Mouse (Mus musculus): ENCODE measurements at regions not wholly inside any gene's neighbourhood (a gene's known extent, or its start where the extent isn't known, plus 50 kb on each side); places are given as distances from the start of the nearest gene placed in this dataset.

DNA sequence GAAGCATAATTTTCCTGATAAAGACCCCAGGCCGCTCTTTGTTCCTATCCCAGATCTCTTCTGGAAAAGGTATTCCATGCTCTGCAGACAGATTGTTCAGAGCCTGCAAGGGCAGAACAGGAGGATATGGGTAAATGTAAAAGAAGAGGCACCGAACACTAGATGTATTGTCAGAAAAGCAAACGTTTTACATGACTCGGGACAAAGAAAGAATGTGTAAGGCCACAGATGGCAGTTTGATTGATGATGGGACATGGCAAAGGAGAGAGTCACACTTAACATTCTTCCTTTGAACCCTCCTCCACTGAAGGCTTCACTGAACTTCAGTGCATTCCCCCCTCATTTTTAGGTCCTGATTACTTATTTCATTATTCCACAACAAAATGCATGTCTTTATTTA, 295.6 kb upstream of the Etaa1 start:
- no peak overlapping the region for H3K9ac ChIP-seq (replicated peaks)
- H3K27ac ChIP-seq (ENCODE audit: low read depth): no peak overlapping the region
- no peaks in the 10 kb centered on the region for H3K27me3 ChIP-seq (ENCODE audit: insufficient read depth, low read length)
- no peak for ATAC-seq
- H3K9me3 ChIP-seq (ENCODE audit: low read length): no peaks in the 10 kb centered on the region
- 51% methylated on average over 4 of the region's 4 CpGs for WGBS (ENCODE audit: insufficient replicate concordance)
- no peak overlapping the region for H3K4me2 ChIP-seq (ENCODE audit: low read depth, low read length)
- TF ChIP-seq CTCF (IDR thresholded peaks at IDR 0.05; ENCODE audit: low read depth) (no peak), EP300 (IDR thresholded peaks at IDR 0.05; ENCODE audit: low read depth) (no peak)
- DNase-seq: no peak
- H3K4me1 ChIP-seq (ENCODE audit: insufficient read depth): no peaks in the 10 kb centered on the region
- no peaks in the 10 kb centered on the region for H3K36me3 ChIP-seq (replicated peaks; ENCODE audit: insufficient read depth, low read length)
- H3K4me3 ChIP-seq (ENCODE audit: low read depth, low read length): no peak overlapping the region

- H3K27me3 ChIP-seq (ENCODE audit: insufficient read depth, low read length): no peaks in the 10 kb centered on the region
- H3K9ac ChIP-seq (replicated peaks): no peak overlapping the region
- TF ChIP-seq CTCF (IDR thresholded peaks at IDR 0.05; ENCODE audit: low read depth): no peak
- TF ChIP-seq EP300 (IDR thresholded peaks at IDR 0.05; ENCODE audit: low read depth): peak; percentile 38; the same call in 1 of the 2 replicates
- ATAC-seq (no peak), DNase-seq (no peak)
- H3K36me3 ChIP-seq (replicated peaks; ENCODE audit: insufficient read depth, low read length): no peaks in the 10 kb centered on the region
- H3K9me3 ChIP-seq (ENCODE audit: low read length): no peaks in the 10 kb centered on the region
- H3K4me3 ChIP-seq (ENCODE audit: low read depth, low read length): no peak overlapping the region
- no peak overlapping the region for H3K27ac ChIP-seq (ENCODE audit: low read depth)
- 30% methylated on average over 4 of the region's 4 CpGs for WGBS (ENCODE audit: insufficient replicate concordance)
- H3K4me2 ChIP-seq (ENCODE audit: low read depth, low read length): no peak overlapping the region
- no peaks in the 10 kb centered on the region for H3K4me1 ChIP-seq (ENCODE audit: insufficient read depth)
Measured at GRCm38 (mm10) chr11:18216762-18217161, 263.1 kb upstream of the Etaa1 start.

- H3K4me3 ChIP-seq (ENCODE audit: low read depth, low read length): no peak overlapping the region
- H3K9ac ChIP-seq (replicated peaks): no peak overlapping the region
- TF ChIP-seq EP300 (IDR thresholded peaks at IDR 0.05; ENCODE audit: low read depth) (no peak), CTCF (IDR thresholded peaks at IDR 0.05; ENCODE audit: low read depth) (no peak)
- no peaks in the 10 kb centered on the region for H3K36me3 ChIP-seq (replicated peaks; ENCODE audit: insufficient read depth, low read length)
- no peak for DNase-seq
- WGBS (ENCODE audit: insufficient replicate concordance): 56% methylated on average over 2 of the region's 2 CpGs
- no peak overlapping the region for H3K27ac ChIP-seq (ENCODE audit: low read depth)
- no peak for ATAC-seq
- H3K9me3 ChIP-seq (ENCODE audit: low read length): no peaks in the 10 kb centered on the region
- no peaks in the 10 kb centered on the region for H3K27me3 ChIP-seq (ENCODE audit: insufficient read depth, low read length)
- H3K4me2 ChIP-seq (ENCODE audit: low read depth, low read length): no peak overlapping the region
- H3K4me1 ChIP-seq (ENCODE audit: insufficient read depth): no peaks in the 10 kb centered on the region
Measured at GRCm38 (mm10) chr11:18173028-18173427, 219.4 kb upstream of the Etaa1 start.

GRCm38 (mm10) chr11:18171207-18171776, 217.6 kb upstream of the Etaa1 start:
- H3K4me3 ChIP-seq (ENCODE audit: low read depth, low read length): no peak overlapping the region
- ATAC-seq (no peak), DNase-seq (no peak)
- no peaks in the 10 kb centered on the region for H3K4me1 ChIP-seq (ENCODE audit: insufficient read depth)
- TF ChIP-seq CTCF (IDR thresholded peaks at IDR 0.05; ENCODE audit: low read depth): no peak
- no peak for TF ChIP-seq EP300 (IDR thresholded peaks at IDR 0.05; ENCODE audit: low read depth)
- no peak overlapping the region for H3K9ac ChIP-seq (replicated peaks)
- no peaks in the 10 kb centered on the region for H3K27me3 ChIP-seq (ENCODE audit: insufficient read depth, low read length)
- no peaks in the 10 kb centered on the region for H3K36me3 ChIP-seq (replicated peaks; ENCODE audit: insufficient read depth, low read length)
- no peak overlapping the region for H3K27ac ChIP-seq (ENCODE audit: low read depth)
- H3K9me3 ChIP-seq (ENCODE audit: low read length): no peaks in the 10 kb centered on the region
- WGBS (ENCODE audit: insufficient replicate concordance): 52% methylated on average over 2 of the region's 2 CpGs
- no peak overlapping the region for H3K4me2 ChIP-seq (ENCODE audit: low read depth, low read length)

DNA sequence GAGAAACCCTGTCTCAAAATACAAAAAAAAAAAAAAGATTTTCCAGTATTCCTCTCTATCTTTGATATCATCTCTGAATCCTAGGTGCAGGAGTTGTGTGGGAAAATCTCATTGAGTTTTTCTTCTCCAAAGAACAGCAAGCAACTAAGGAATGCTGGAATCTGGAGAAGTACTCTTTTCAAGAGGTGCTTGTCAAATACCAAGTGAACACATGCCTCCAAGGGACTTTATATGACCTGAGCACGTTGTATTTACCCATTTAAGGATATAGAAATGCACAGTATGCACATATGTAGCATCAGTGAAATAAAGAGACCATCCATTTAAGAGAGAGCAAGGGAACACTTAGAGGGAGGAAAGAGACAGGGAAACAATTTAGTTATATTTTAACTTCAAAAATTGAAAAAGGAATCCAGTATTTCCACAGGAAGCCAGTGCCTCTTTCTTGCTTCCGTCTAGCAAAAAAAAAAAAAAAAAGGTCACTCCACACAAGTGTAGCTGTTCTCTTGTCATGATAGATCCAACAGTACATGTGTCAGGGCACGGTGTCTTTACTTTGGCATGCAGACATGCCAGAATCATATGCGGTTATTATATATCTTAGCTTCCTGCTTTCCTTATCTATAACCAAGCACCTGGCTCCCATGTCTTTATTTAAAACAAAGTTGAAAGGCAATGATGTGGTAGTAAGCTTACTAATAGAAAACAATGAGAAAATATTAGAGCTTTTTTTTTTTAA, 212.1 kb upstream of the Etaa1 start:
- Histone ChIP-seq H3K4me3 (ENCODE audit: low read depth, low read length) (no peak overlapping the region), H3K9ac (replicated peaks) (no peak overlapping the region), H3K36me3 (replicated peaks; ENCODE audit: insufficient read depth, low read length) (no peaks in the 10 kb centered on the region), H3K9me3 (ENCODE audit: low read length) (no peaks in the 10 kb centered on the region), H3K27me3 (ENCODE audit: insufficient read depth, low read length) (no peaks in the 10 kb centered on the region), H3K4me2 (ENCODE audit: low read depth, low read length) (no peak overlapping the region), H3K27ac (ENCODE audit: low read depth) (no peak overlapping the region), H3K4me1 (ENCODE audit: insufficient read depth) (no peaks in the 10 kb centered on the region)
- 55% methylated on average over 4 of the region's 4 CpGs for WGBS (ENCODE audit: insufficient replicate concordance)
- no peak for ATAC-seq
- DNase-seq: no peak
- TF ChIP-seq EP300 (IDR thresholded peaks at IDR 0.05; ENCODE audit: low read depth) (no peak), CTCF (IDR thresholded peaks at IDR 0.05; ENCODE audit: low read depth) (no peak)

GRCm38 (mm10) chr11:18164025-18164423, 210.3 kb upstream of the Etaa1 start:
- WGBS (ENCODE audit: insufficient replicate concordance): 63% methylated on average over 2 of the region's 2 CpGs
- Histone ChIP-seq H3K4me3 (ENCODE audit: low read depth, low read length) (no peak overlapping the region), H3K27me3 (ENCODE audit: insufficient read depth, low read length) (no peaks in the 10 kb centered on the region), H3K27ac (ENCODE audit: low read depth) (no peak overlapping the region), H3K4me2 (ENCODE audit: low read depth, low read length) (no peak overlapping the region), H3K9me3 (ENCODE audit: low read length) (no peaks in the 10 kb centered on the region), H3K36me3 (replicated peaks; ENCODE audit: insufficient read depth, low read length) (no peaks in the 10 kb centered on the region), H3K4me1 (ENCODE audit: insufficient read depth) (no peaks in the 10 kb centered on the region), H3K9ac (replicated peaks) (no peak overlapping the region)
- ATAC-seq (no peak), DNase-seq (no peak)
- TF ChIP-seq EP300 (IDR thresholded peaks at IDR 0.05; ENCODE audit: low read depth) (no peak), CTCF (IDR thresholded peaks at IDR 0.05; ENCODE audit: low read depth) (no peak)

Measured in liver, postnatal 0 days (tissue).